Mouse (Mus musculus) left cerebral cortex, postnatal 14 days (tissue): ENCODE measurements around the gene Phf21a. TPM values are rescaled to one million over a fixed set of nuclear protein-coding genes. Genes with fewer than 3 reads are reported as not detected.
A peak's percentile ranks its signal among the peaks of the same experiment; 100 is the strongest.

Experiments used
- DNase-seq, 2 experiments: peaks; one replicate each; pipeline ENCODE4 v3.0.0; 2021 to 2022; ENCODE audit warnings: low spot score in 2 of 2, mixed read lengths in 1 of 2
- intact Hi-C: fragments of 180-260 bp; cut with DNase I; formaldehyde crosslinking; loops from one replicate; pipeline ENCODE4 v1.15.1; 2025
- total RNA-seq, 2 experiments: library from RNA; stranded (reverse); gene quantifications; 2 replicates each; pipeline ENCODE4 v1.2.3; 2021

Gene Phf21a
- total RNA-seq, 2 experiments from 2014 or later = 64.5 to 73.9 TPM

- DNase-seq = no peak
- intact Hi-C loops = no loop called here
Measured at GRCm38 (mm10) chr2:92328206-92328605, 235.3 kb downstream of the Phf21a start.

- intact Hi-C loops = loop anchor here (2.0 kb wide), 1 partner anchor 34 kb away; no protein-coding TSS in a partner anchor
- peak; percentile 44 to 50 for DNase-seq
Measured at GRCm38 (mm10) chr2:92330840-92331239, 237.9 kb downstream of the Phf21a start.

GRCm38 (mm10) chr2:92331410-92331809 is 238.5 kb downstream of the Phf21a start:
- DNase-seq = no peak
- intact Hi-C loops = loop anchor here (2.0 kb wide), 1 partner anchor 35 kb away; no protein-coding TSS in a partner anchor

- DNase-seq = no peak
- intact Hi-C loops = loop anchor here (2.0 kb wide), 1 partner anchor 35 kb away; no protein-coding TSS in a partner anchor
Measured at GRCm38 (mm10) chr2:92331871-92332270, 239.0 kb downstream of the Phf21a start.

DNA sequence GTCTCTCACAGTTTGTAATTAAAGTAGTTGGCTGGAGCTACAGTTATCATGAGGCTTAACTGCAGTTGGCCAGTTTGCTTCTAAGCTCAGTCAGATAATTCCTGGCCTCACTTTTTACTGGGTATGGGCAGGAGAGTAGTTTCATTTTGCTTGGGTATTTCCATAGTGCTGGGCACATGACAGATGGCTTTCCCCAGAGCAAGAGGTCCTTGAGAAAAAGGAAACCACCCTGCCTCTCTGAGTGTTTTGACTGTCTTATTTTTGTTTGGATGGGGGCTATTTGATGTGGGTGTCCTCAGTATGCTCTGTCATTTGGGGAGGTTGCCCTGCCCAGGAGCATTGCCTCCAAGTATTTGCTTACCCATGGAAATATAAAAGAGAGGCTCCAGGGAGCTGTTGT is 249.5 kb downstream of the Phf21a start:
- no peak for DNase-seq
- intact Hi-C loops = no loop called here

DNA sequence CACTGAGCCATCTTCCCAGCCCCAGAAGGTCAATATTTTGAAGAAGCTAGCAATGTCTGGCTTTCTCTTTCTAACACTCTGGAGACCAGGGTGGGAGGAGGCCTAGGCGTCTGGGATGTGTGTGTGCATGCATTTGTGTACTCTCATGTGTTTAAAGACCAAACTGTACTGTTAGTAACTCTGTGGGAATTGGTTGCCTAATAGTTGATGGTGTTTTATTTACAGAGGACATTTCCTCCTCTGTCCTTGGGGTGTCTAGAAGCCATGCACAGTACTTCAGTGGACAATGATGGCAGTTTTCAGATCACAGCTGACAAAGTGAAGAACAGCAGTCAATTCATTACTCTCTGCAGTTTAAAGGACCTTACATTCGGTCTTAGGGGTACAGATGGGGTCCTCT is 254.3 kb downstream of the Phf21a start:
- no peak for DNase-seq
- intact Hi-C loops = no loop called here

- no peak for DNase-seq
Measured at GRCm38 (mm10) chr2:92349589-92350425, 256.9 kb downstream of the Phf21a start.

DNA sequence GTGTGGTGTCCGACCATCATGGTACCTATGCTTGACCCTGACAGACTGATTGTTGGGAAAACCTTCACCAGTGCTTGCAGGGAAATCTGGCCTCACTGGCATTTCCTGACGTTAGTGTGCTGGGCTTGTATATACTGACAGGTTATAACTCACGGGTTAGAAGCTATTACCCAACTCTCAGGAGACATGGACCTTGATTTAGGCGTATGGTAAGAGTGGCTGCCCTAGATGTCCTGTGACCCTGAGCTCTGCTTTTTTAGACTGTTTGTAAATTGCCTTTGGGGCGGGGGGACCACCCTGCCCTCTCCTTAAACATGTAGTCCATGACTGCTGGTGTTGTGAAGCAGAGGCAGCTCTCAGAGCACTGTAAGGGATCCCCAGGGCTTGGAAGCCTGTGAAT is 257.8 kb downstream of the Phf21a start:
- intact Hi-C loops = no loop called here
- no peak for DNase-seq

More at GRCm38 (mm10) chr2:92349589-92350425, 256.9 kb downstream of the Phf21a start:
- intact Hi-C loops = no loop called here

GRCm38 (mm10) chr2:92353402-92353801 is 260.5 kb downstream of the Phf21a start:
- no peak for DNase-seq
- intact Hi-C loops = no loop called here

DNA sequence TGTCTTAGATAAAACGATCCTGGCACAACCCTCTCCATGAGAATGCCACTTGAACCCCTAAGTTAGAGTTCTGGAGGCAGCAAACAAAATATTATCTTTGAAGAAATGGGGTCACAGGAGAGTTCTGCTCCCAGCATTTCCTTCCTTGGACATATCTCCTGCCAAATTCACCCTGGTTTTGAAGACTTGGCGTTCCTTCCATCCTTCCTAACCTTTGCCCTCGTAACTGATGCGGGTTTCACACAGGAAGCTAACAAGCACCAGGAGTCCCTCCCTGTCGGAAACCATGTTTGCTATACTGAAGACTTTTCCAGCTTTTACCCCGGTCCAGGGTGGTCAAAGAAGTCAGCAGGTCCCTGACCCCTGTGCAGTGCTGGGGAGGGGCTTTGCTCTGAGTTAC is 261.3 kb downstream of the Phf21a start:
- no peak for DNase-seq
- intact Hi-C loops = no loop called here

- DNase-seq = no peak
- intact Hi-C loops = no loop called here
Measured at GRCm38 (mm10) chr2:92359301-92359700, 266.4 kb downstream of the Phf21a start.

DNA sequence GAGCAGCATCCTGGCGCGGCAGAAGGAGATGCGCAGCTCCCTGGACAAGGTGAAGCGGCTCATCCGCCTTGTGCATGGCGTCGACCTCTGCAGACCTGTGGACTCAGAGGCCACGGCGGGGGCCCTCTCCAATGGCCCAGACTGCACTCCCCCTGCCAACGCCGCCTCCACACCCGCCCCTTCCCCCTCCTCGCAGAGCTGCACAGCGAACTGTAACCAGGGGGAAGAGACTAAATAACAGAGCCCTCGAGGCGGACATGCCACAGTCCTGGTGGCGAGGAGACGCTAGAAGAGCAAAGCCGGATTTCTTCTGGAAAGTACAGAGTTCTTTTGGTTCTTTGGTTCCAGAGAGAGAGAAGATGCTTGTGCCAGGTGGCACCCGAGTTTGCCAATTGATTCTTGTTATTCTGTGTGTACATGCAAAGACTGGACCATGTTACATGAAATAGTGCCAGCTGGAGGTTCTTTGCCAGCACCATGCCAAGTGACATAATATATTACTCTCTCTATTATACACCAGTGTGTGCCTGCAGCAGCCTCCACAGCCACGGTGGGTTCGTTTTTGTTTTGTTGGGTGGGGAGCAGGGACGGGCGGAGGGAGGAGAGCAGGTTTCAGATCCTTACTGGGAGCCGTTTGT is 267.4 kb downstream of the Phf21a start:
- intact Hi-C loops = no loop called here
- DNase-seq = no peak

- DNase-seq = no peak
- intact Hi-C loops = no loop called here
Measured at GRCm38 (mm10) chr2:92360893-92361292, 268.0 kb downstream of the Phf21a start.

- intact Hi-C loops = no loop called here
- DNase-seq = no peak
Measured at GRCm38 (mm10) chr2:92361795-92362194, 268.9 kb downstream of the Phf21a start.

GRCm38 (mm10) chr2:92362571-92363228 is 269.8 kb downstream of the Phf21a start:
- intact Hi-C loops = no loop called here
- DNase-seq = no peak

DNA sequence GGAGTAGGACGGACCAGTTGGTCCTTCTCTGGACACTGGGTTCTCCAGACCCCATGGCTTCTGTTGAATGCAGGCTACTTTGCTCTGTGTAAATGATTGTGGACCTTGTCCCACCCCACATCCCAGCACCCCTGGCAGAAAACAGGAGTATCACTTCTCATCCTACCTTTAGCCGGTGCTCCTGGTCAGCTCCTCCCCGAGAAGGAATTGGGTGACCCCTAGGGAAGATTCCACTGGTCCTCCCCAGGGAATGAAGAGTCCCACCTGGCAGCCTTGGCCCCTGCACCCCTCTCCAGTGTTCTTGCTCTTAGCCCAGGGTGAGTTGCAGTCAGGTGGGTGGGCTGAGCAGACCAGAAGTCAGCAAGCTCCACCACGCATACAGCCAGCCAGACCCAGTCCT is 271.2 kb downstream of the Phf21a start:
- no peak for DNase-seq
- intact Hi-C loops = no loop called here

DNA sequence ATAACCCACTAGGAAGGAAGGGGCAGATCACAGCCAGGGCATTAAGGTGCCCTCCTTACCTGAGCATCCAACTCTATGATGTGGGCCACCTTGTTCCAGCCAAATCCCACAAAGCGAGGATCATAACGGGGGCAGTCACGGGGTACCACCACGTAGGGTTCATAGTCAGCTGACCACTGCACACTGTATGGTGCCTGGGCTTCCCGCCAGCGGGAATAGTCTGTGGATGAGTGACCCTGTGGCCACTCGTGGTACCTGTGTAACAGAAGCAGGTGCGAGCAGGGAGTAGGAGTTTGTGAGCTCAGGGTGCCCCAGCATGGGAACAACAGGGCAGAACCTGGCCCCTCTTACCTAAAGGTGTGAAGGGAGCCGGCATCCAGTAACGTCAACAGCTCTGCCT is 272.7 kb downstream of the Phf21a start:
- intact Hi-C loops = no loop called here
- DNase-seq = no peak

DNA sequence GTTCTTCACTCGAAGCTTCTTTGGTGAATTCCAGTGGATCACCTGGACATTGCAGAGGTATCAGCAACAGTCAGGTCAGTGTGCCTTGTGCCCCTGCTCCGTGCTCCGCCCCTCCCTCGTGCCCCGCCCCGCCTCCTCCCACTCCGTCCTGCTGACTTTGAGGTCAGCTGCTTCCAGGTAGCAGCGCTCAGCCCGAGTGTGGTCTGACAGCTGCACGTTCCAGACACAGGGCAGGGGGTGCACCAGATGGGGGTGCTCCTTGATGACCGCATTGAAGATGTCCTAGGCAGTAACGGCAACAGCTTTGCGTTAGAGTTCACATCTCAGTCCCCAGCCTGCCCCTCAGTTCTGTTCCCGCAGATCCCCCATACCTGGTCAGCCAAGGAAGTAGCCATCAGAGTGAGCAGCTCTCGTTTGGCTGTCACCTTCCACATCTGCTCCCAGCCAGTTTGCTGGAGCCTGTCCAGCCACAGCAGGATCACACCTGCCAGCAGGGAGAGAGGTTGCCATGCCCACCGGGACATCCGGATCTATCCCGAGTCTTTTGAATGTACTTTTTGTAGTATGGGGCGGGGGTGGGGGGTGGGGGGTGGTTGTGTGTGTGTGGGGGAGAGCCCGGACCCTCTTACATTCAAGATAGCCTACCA is 274.6 kb downstream of the Phf21a start:
- intact Hi-C loops = no loop called here
- DNase-seq = no peak

DNA sequence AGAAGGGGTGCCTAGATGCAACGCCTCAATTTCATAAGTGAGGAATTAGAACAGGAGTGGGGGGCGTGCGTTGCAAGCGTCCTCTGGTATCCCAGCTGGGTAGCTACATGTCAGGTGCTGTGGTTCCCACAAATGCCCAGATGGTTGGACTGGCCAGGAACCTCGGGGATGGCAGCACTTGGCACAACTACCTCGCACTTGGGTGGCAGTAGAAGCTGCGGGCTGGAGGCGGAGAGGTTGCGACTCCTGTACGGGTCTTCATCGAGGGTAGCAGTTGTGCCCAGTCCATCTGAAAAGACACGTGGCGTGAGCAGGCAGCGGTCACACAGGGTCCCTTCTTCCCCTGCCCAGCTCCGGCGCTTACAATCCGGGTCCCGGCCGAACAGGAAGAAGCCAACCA is 277.5 kb downstream of the Phf21a start:
- intact Hi-C loops = loop anchor here (10.0 kb wide), 1 partner anchor 386 kb away; no protein-coding TSS in a partner anchor
- DNase-seq = no peak
